Mouse (Mus musculus) adrenal gland, adult 2 months (tissue): ENCODE data around the gene Cyp2c37. TPM values are rescaled to one million over a fixed set of nuclear protein-coding genes. Genes with fewer than 3 reads are reported as not detected.
"Not testable (repeated sequence)": the region's sequence is repeated elsewhere in the genome, so short reads cannot be mapped to it uniquely, and the experiment has no call there.

Experiments used
- DNase-seq: peaks from one replicate; pipeline ENCODE4 v3.0.0; 2021
- long read RNA-seq: library from polyadenylated mRNA; stranded (forward); transcript quantifications from one replicate; pipeline ENCODE4 v2.0.0, GENCODE M21; 2021
- polyA plus RNA-seq: library from polyadenylated mRNA; depleted of rRNA; stranded (reverse); fragments of >200 nt; gene quantifications from 2 replicates; pipeline ENCODE4 v1.2.3, GENCODE M21; 2012; rRNA removed
- total RNA-seq, 2 experiments: library from RNA; stranded (reverse); gene quantifications; 2 replicates each; pipeline ENCODE4 v1.2.3; 2021

The Cyp2c37 gene
- total RNA-seq (1 to 10 TPM in 1 of 2 experiments, not detected in 1; 2.2 TPM), polyA plus RNA-seq (0.10 TPM in 1 of 2 replicates, not detected in the other)
- long read RNA-seq = 0 reads

DNA sequence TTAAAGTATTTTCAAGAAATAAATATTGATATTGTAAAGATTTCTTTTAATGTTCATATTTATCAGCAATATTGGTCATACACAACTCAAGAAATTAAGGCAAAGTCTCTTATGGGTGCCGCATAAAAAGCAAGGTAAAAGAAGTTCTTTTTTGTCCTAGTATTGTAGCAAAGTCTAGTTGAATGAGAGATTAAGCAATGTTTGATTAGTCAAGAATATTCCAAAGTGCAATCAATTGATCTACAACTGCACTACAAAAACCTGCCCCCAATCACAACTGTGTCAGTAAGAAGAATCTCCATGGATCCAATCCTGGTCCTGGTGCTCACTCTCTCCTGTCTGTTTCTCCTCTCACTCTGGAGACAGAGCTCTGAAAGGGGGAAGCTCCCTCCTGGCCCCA, at the start of gene Cyp2c37:
Gene Cyp2c37 (plus strand): TSS at position 285 of the 400 bp plus-strand sequence.
- DNase-seq = not testable (repeated sequence)

GRCm38 (mm10) chr19:39960861-39961260, 31.4 kb upstream of the Cyp2c37 start:
- not testable (repeated sequence) for DNase-seq

DNA sequence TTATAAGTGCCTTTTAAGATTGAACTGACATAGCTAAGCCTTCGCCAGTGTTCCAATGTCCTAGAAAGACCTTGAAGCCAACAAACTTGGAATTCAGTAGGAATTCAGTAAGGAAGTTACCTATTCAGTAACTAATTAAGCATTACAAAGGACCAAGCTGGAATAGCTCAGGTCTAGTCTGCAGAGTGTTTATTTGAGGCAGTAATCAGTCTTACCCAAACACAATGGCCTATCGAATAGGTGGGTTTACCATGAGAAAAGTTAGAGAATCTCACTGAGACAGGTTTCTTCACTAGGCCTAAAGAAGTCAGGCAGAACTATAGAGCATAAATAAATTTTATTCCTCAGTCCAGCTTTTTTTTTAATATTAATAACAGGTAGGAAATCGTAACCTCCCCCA, 21.1 kb upstream of the Cyp2c37 start:
- not testable (repeated sequence) for DNase-seq

- no peak for DNase-seq
Observed at GRCm38 (mm10) chr19:39989471-39989870, 2.8 kb upstream of the Cyp2c37 start.

Other genes starting within 250 kb of the Cyp2c37 start
- 1 to 10 TPM in 1 of 2 experiments, not detected in 1; 3.1 TPM for gene Cyp2c40, start 179.6 kb upstream of the Cyp2c37 start, total RNA-seq
- gene Cyp2c40, start 179.6 kb upstream of the Cyp2c37 start, polyA plus RNA-seq = 0.06 TPM in 1 of 2 replicates, not detected in the other
- gene Cyp2c69, start 105.6 kb upstream of the Cyp2c37 start, total RNA-seq = 1 to 10 TPM in 1 of 2 experiments, not detected in 1; 8.2 TPM
- gene Cyp2c69, start 105.6 kb upstream of the Cyp2c37 start, polyA plus RNA-seq = 0.13 TPM in 1 of 2 replicates, not detected in the other
- gene Cyp2c54, start 81.4 kb downstream of the Cyp2c37 start, total RNA-seq = under 1 TPM in 1 of 2 experiments, not detected in 1; 0.81 TPM
- gene Cyp2c54, start 81.4 kb downstream of the Cyp2c37 start, polyA plus RNA-seq = not detected in 2 replicates
- gene Cyp2c50, start 97.3 kb downstream of the Cyp2c37 start, total RNA-seq = 1 to 10 TPM in 1 of 2 experiments, not detected in 1; 4.9 TPM
- gene Cyp2c50, start 97.3 kb downstream of the Cyp2c37 start, polyA plus RNA-seq = 0.08 TPM in 1 of 2 replicates, not detected in the other
- gene Cyp2c70, start 194.9 kb downstream of the Cyp2c37 start, total RNA-seq = 1 to 10 TPM; 1.2 to 2.4 TPM
- gene Cyp2c70, start 194.9 kb downstream of the Cyp2c37 start, polyA plus RNA-seq = not detected in 2 replicates